ENCODE assay signal across 22 mouse cellular contexts in genomic region chr4:117672042-117672441, GRCm38 (mm10). TPM values are rescaled to one million over a fixed set of nuclear protein-coding genes. Genes with fewer than 3 reads are reported as not detected.
DNase-seq lines count a peak whose midpoint lies in the region; ATAC-seq lines count a peak whose summit lies in the region.
"Had no signal": no experiment of that assay in that cellular context is flagged by ENCODE, and none has a peak within 500 bp of the region (broad histone marks: within the 10 kb centered on the region; RNA-seq: fewer than 3 reads in every experiment).

No protein-coding gene starts in this region.

- no peak overlapping the region for H3K4me2 ChIP-seq in embryonic facial prominence, embryonic 14.5 days (ENCODE audit: low read depth, low read length)
- no peak overlapping the region for H3K4me2 ChIP-seq in heart, embryonic 15.5 days
- H3K4me2 ChIP-seq in midbrain, embryonic 11.5 days, result no peak overlapping the region
- no peak overlapping the region for H3K4me2 ChIP-seq in neural tube, embryonic 14.5 days (ENCODE audit: low read depth, low read length)
- H3K4me2 ChIP-seq: heart, embryonic 12.5 days; liver, embryonic 13.5 days had no signal

- no peak for DNase-seq in embryonic facial prominence, embryonic 14.5 days (ENCODE audit: low spot score)
- DNase-seq in embryonic facial prominence, embryonic 10.5 days (ENCODE audit: low spot score), result no peak
- no peak for DNase-seq in heart, postnatal 25 days (ENCODE audit: low spot score)
- DNase-seq in midbrain, embryonic 11.5 days (ENCODE audit: low spot score, missing footprints), result peak; percentile 41
- DNase-seq in midbrain, embryonic 10.5 days (ENCODE audit: low spot score), result no peak
- no peak for DNase-seq in left cerebral cortex, postnatal 36 days (ENCODE audit: low spot score in 2 of 2)
- DNase-seq: cerebellum, postnatal 10 days; gastrocnemius, postnatal 36 days; left cerebral cortex, postnatal 4 days; liver, embryonic 13.5 days; lung, postnatal 10 days; retina, postnatal 1 day; right cerebral cortex, postnatal 4 days; thymus, postnatal 14 days had no signal

- H3K4me1 ChIP-seq in embryonic facial prominence, embryonic 14.5 days (ENCODE audit: control insufficient read depth, insufficient read depth, low read length), result no peaks in the 10 kb centered on the region
- no peaks in the 10 kb centered on the region for H3K4me1 ChIP-seq in embryonic facial prominence, embryonic 10.5 days
- H3K4me1 ChIP-seq in heart, embryonic 15.5 days (replicated peaks), result no peaks in the 10 kb centered on the region
- no peaks in the 10 kb centered on the region; the same call in 1 of the 2 replicates for H3K4me1 ChIP-seq in midbrain, embryonic 11.5 days (ENCODE audit: control insufficient read depth, insufficient read depth, low read length)
- peaks cover 3% of the 10 kb centered on the region; the same call in 1 of the 2 replicates for H3K4me1 ChIP-seq in midbrain, embryonic 10.5 days
- H3K4me1 ChIP-seq in neural tube, embryonic 14.5 days (ENCODE audit: control insufficient read depth, insufficient read depth, low read length), result no peaks in the 10 kb centered on the region
- H3K4me1 ChIP-seq: liver, embryonic 13.5 days had no signal

- no peaks in the 10 kb centered on the region for H3K27me3 ChIP-seq in embryonic facial prominence, embryonic 14.5 days (replicated peaks; ENCODE audit: control insufficient read depth, insufficient read depth, low read length)
- H3K27me3 ChIP-seq in embryonic facial prominence, embryonic 10.5 days (replicated peaks; ENCODE audit: low read depth, poor library complexity, severe bottlenecking), result no peaks in the 10 kb centered on the region
- no peaks in the 10 kb centered on the region for H3K27me3 ChIP-seq in heart, embryonic 15.5 days
- H3K27me3 ChIP-seq in midbrain, embryonic 11.5 days (ENCODE audit: control insufficient read depth, insufficient read depth, low read length), result no peaks in the 10 kb centered on the region
- no peaks in the 10 kb centered on the region for H3K27me3 ChIP-seq in midbrain, embryonic 10.5 days (ENCODE audit: low read depth, poor library complexity, severe bottlenecking)
- no peaks in the 10 kb centered on the region for H3K27me3 ChIP-seq in neural tube, embryonic 14.5 days (ENCODE audit: control insufficient read depth, insufficient read depth, low read length)
- H3K27me3 ChIP-seq: heart, embryonic 12.5 days; liver, embryonic 13.5 days had no signal

- peaks cover 47% of the 10 kb centered on the region for H3K36me3 ChIP-seq in embryonic facial prominence, embryonic 14.5 days (ENCODE audit: control insufficient read depth, insufficient read depth, low read length)
- H3K36me3 ChIP-seq in embryonic facial prominence, embryonic 10.5 days (replicated peaks), result peaks cover 50% of the 10 kb centered on the region
- H3K36me3 ChIP-seq in heart, embryonic 15.5 days, result peaks cover 45% of the 10 kb centered on the region
- H3K36me3 ChIP-seq in midbrain, embryonic 11.5 days (ENCODE audit: control insufficient read depth, insufficient read depth, low read length), result peaks cover 16% of the 10 kb centered on the region
- peaks cover 49% of the 10 kb centered on the region for H3K36me3 ChIP-seq in midbrain, embryonic 10.5 days
- peaks cover 24% of the 10 kb centered on the region for H3K36me3 ChIP-seq in neural tube, embryonic 14.5 days (ENCODE audit: control insufficient read depth, insufficient read depth, low read length)

- H3K9me3 ChIP-seq in embryonic facial prominence, embryonic 14.5 days (ENCODE audit: control insufficient read depth, low read length), result no peaks in the 10 kb centered on the region
- H3K9me3 ChIP-seq in embryonic facial prominence, embryonic 10.5 days, result no peaks in the 10 kb centered on the region
- no peaks in the 10 kb centered on the region for H3K9me3 ChIP-seq in heart, embryonic 15.5 days (replicated peaks)
- H3K9me3 ChIP-seq in midbrain, embryonic 11.5 days (ENCODE audit: control insufficient read depth, low read length), result no peaks in the 10 kb centered on the region
- no peaks in the 10 kb centered on the region for H3K9me3 ChIP-seq in midbrain, embryonic 10.5 days (replicated peaks)
- H3K9me3 ChIP-seq in neural tube, embryonic 14.5 days (ENCODE audit: control insufficient read depth, low read length), result no peaks in the 10 kb centered on the region
- H3K9me3 ChIP-seq: heart, embryonic 12.5 days; liver, embryonic 13.5 days had no signal

- 0 out of 2 replicates have a peak, but pooled peaks have one; percentile 32 for ATAC-seq in embryonic facial prominence, embryonic 14.5 days (ENCODE audit: low read depth)
- 0 out of 2 replicates have a peak, but pooled peaks have one; percentile 28 for ATAC-seq in heart, embryonic 15.5 days (replicated peaks; ENCODE audit: insufficient number of reproducible peaks, insufficient read depth, low FRiP score, low read depth)
- 0 out of 2 replicates have a peak, but pooled peaks have one; percentile 33 for ATAC-seq in midbrain, embryonic 11.5 days (ENCODE audit: low FRiP score)
- ATAC-seq in neural tube, embryonic 14.5 days (ENCODE audit: low read depth), result 0 out of 2 replicates have a peak, but pooled peaks have one; percentile 45
- ATAC-seq: intestine, postnatal 0 days had no signal

- no peak overlapping the region for H3K4me3 ChIP-seq in embryonic facial prominence, embryonic 14.5 days (ENCODE audit: low read depth, low read length)
- no peak overlapping the region for H3K4me3 ChIP-seq in embryonic facial prominence, embryonic 10.5 days
- no peak overlapping the region for H3K4me3 ChIP-seq in heart, embryonic 15.5 days
- no peak overlapping the region for H3K4me3 ChIP-seq in midbrain, embryonic 11.5 days (ENCODE audit: low read depth, low read length)
- H3K4me3 ChIP-seq in midbrain, embryonic 10.5 days, result no peak overlapping the region
- H3K4me3 ChIP-seq in neural tube, embryonic 14.5 days (ENCODE audit: low read depth, low read length), result no peak overlapping the region
- H3K4me3 ChIP-seq: heart, embryonic 12.5 days; liver, embryonic 13.5 days had no signal

- WGBS in embryonic facial prominence, embryonic 14.5 days, result 87% methylated on average over 9 of the region's 9 CpGs
- WGBS in embryonic facial prominence, embryonic 10.5 days, result 87% methylated on average over 9 of the region's 9 CpGs
- WGBS in heart, embryonic 15.5 days, result 69% methylated on average over 9 of the region's 9 CpGs
- 87% methylated on average over 9 of the region's 9 CpGs for WGBS in midbrain, embryonic 11.5 days
- 84% methylated on average over 9 of the region's 9 CpGs for WGBS in midbrain, embryonic 10.5 days
- WGBS in neural tube, embryonic 14.5 days, result 35% methylated on average over 9 of the region's 9 CpGs

- H3K9ac ChIP-seq in embryonic facial prominence, embryonic 14.5 days (ENCODE audit: low read depth, low read length), result no peak overlapping the region
- no peak overlapping the region for H3K9ac ChIP-seq in heart, embryonic 15.5 days
- H3K9ac ChIP-seq in midbrain, embryonic 11.5 days (ENCODE audit: low read length), result no peak overlapping the region
- no peak overlapping the region for H3K9ac ChIP-seq in neural tube, embryonic 14.5 days (replicated peaks; ENCODE audit: low read depth, low read length)
- H3K9ac ChIP-seq: heart, embryonic 12.5 days; liver, embryonic 13.5 days had no signal

- intact Hi-C loops in heart, postnatal 25 days (cut with DNase I), result no loop called here
- intact Hi-C loops in left cerebral cortex, postnatal 36 days (cut with DNase I), result no loop called here

- H3K27ac ChIP-seq in embryonic facial prominence, embryonic 14.5 days (replicated peaks; ENCODE audit: low read depth, low read length), result no peak overlapping the region
- no peak overlapping the region for H3K27ac ChIP-seq in embryonic facial prominence, embryonic 10.5 days (replicated peaks)
- no peak overlapping the region for H3K27ac ChIP-seq in heart, embryonic 15.5 days
- H3K27ac ChIP-seq in midbrain, embryonic 11.5 days (ENCODE audit: low read depth, low read length), result no peak overlapping the region
- no peak overlapping the region for H3K27ac ChIP-seq in midbrain, embryonic 10.5 days (replicated peaks)
- no peak overlapping the region for H3K27ac ChIP-seq in neural tube, embryonic 14.5 days (ENCODE audit: low read depth, low read length)
- H3K27ac ChIP-seq: liver, embryonic 13.5 days had no signal

RNA-seq across cellular contexts. Expression of gene Dmap1, which starts 10.0 kb away (rescaled TPM):
- 56.2 and 66.1 TPM in 2 replicates for polyA plus RNA-seq in embryonic facial prominence, embryonic 14.5 days (2014; fragmentation: Nextera tagmentation; extraction: Ambion mirVana)
- polyA plus RNA-seq in embryonic facial prominence, embryonic 10.5 days (2016; fragmentation: Nextera tagmentation; extraction: Ambion mirVana), result 78.4 and 80.0 TPM in 2 replicates
- polyA plus RNA-seq in heart, embryonic 15.5 days (2015; fragmentation: Nextera tagmentation; extraction: Ambion mirVana), result 35.8 and 43.1 TPM in 2 replicates
- 10 to 100 TPM; 18.3 to 19.0 TPM for total RNA-seq in heart, postnatal 25 days (2021)
- 80.7 and 81.2 TPM in 2 replicates for polyA plus RNA-seq in midbrain, embryonic 11.5 days (2014; fragmentation: Nextera tagmentation; extraction: Ambion mirVana)
- 74.3 and 80.7 TPM in 2 replicates for polyA plus RNA-seq in midbrain, embryonic 10.5 days (2016; fragmentation: Nextera tagmentation; extraction: Ambion mirVana)
- 81.3 and 87.5 TPM in 2 replicates for polyA plus RNA-seq in neural tube, embryonic 14.5 days (2014; fragmentation: Nextera tagmentation; extraction: Ambion mirVana)
- 10 to 100 TPM; 37.9 to 41.1 TPM for total RNA-seq in left cerebral cortex, postnatal 36 days (2021)

RNA-seq across cellular contexts. Expression of gene Gm12845, which starts 52.2 kb away (rescaled TPM):
- not detected in 2 replicates for polyA plus RNA-seq in embryonic facial prominence, embryonic 14.5 days (2014; fragmentation: Nextera tagmentation; extraction: Ambion mirVana)
- polyA plus RNA-seq in embryonic facial prominence, embryonic 10.5 days (2016; fragmentation: Nextera tagmentation; extraction: Ambion mirVana), result not detected in 2 replicates
- not detected in 2 replicates for polyA plus RNA-seq in heart, embryonic 15.5 days (2015; fragmentation: Nextera tagmentation; extraction: Ambion mirVana)
- not detected for total RNA-seq in heart, postnatal 25 days (2021)
- polyA plus RNA-seq in midbrain, embryonic 11.5 days (2014; fragmentation: Nextera tagmentation; extraction: Ambion mirVana), result not detected in 2 replicates
- polyA plus RNA-seq in midbrain, embryonic 10.5 days (2016; fragmentation: Nextera tagmentation; extraction: Ambion mirVana), result not detected in 2 replicates
- polyA plus RNA-seq in neural tube, embryonic 14.5 days (2014; fragmentation: Nextera tagmentation; extraction: Ambion mirVana), result not detected in 2 replicates
- not detected for total RNA-seq in left cerebral cortex, postnatal 36 days (2021)
- total RNA-seq: gastrocnemius, postnatal 36 days; hematopoietic stem cell, adult 5-6 weeks; left cerebral cortex, postnatal 4 days; megakaryocyte, adult 5-6 weeks; MEL had no signal
- polyA plus RNA-seq: frontal cortex, adult 2 months; heart, embryonic 12.5 days; intestine, postnatal 0 days; liver, embryonic 13.5 days had no signal
